Mouse (Mus musculus) kidney, embryonic 15.5 days (tissue): ENCODE measurements around the gene Casd1. TPM values are rescaled to one million over a fixed set of nuclear protein-coding genes. Genes with fewer than 3 reads are reported as not detected.
"Not testable (repeated sequence)": the region's sequence is repeated elsewhere in the genome, so short reads cannot be mapped to it uniquely, and the experiment has no call there.

ENCODE experiments used
- ATAC-seq: fragments of 200-750 bp; cut with Nextera tagmentation; replicated peaks from 2 replicates; pipeline ENCODE4 v1.8.0; 2017; ENCODE audit warnings: moderate TSS enrichment; ENCODE audit not compliant: low FRiP score
- H3K27ac ChIP-seq: fragments of 300-500 bp; sonication (generic); 2 replicates; pipeline ENCODE4 v1.5.1; 2015; ENCODE audit warnings: mild to moderate bottlenecking, inconsistent platforms
- H3K27me3 ChIP-seq: fragments of 300-500 bp; sonication (generic); 2 replicates; pipeline ENCODE4 v1.6.1; 2015; ENCODE audit warnings: inconsistent platforms
- H3K36me3 ChIP-seq: fragments of 300-500 bp; sonication (generic); 2 replicates; pipeline ENCODE4 v1.6.1; 2015; ENCODE audit warnings: inconsistent platforms
- H3K4me1 ChIP-seq: fragments of 300-500 bp; sonication (generic); 2 replicates; pipeline ENCODE4 v1.6.1; 2015; ENCODE audit warnings: inconsistent platforms
- H3K4me2 ChIP-seq: fragments of 300-500 bp; sonication (generic); 2 replicates; pipeline ENCODE4 v1.6.1; 2015; ENCODE audit warnings: moderate library complexity, mild to moderate bottlenecking, inconsistent platforms
- H3K4me3 ChIP-seq: fragments of 300-500 bp; sonication (generic); replicated peaks from 2 replicates; pipeline ENCODE4 v1.5.1; 2015; ENCODE audit warnings: mild to moderate bottlenecking, inconsistent platforms
- H3K9ac ChIP-seq: fragments of 300-500 bp; sonication (generic); 2 replicates; pipeline ENCODE4 v1.6.1; 2015; ENCODE audit warnings: mild to moderate bottlenecking, inconsistent platforms
- H3K9me3 ChIP-seq: fragments of 300-500 bp; sonication (generic); replicated peaks from 2 replicates; pipeline ENCODE4 v1.6.1; 2016; ENCODE audit warnings: inconsistent platforms
- WGBS: fragments of 180-500 bp; shearing (Covaris S2); methylation state at CpG from one replicate; pipeline ENCODE4 v1.1.7; 2015; ENCODE audit warnings: mixed read lengths; 5-methylcytosine and 5-hydroxymethylcytosine counted together
- polyA plus RNA-seq: library from polyadenylated mRNA; unstranded; fragments of >200 nt; fragmentation: Nextera tagmentation; extraction: Ambion mirVana; gene quantifications from 2 replicates; pipeline ENCODE4 v1.2.1, GENCODE M21; 2015

Casd1 gene
- polyA plus RNA-seq, 1 experiment from 2014 or later: 31.6 TPM

GRCm38 (mm10) chr6:4631464-4631863, 30.8 kb downstream of the Casd1 start:
- Histone ChIP-seq H3K4me3 (no peak overlapping the region), H3K9ac (no peak overlapping the region), H3K4me2 (no peak overlapping the region), H3K27ac (no peak overlapping the region), H3K27me3 (no peaks in the 10 kb centered on the region), H3K36me3 (peaks cover 10% of the 10 kb centered on the region; the same call in 1 of the 2 replicates), H3K9me3 (no peaks in the 10 kb centered on the region), H3K4me1 (peaks cover 8% of the 10 kb centered on the region; the same call in 1 of the 2 replicates)
- WGBS: 23% methylated on average over 3 of the region's 3 CpGs
- no peak for ATAC-seq

GRCm38 (mm10) chr6:4633189-4633588, 32.5 kb downstream of the Casd1 start:
- 91% methylated on average over 4 of the region's 4 CpGs for WGBS
- H3K4me2 ChIP-seq: no peak overlapping the region
- ATAC-seq: no peak
- no peak overlapping the region for H3K27ac ChIP-seq
- peaks cover 8% of the 10 kb centered on the region; the same call in 1 of the 2 replicates for H3K4me1 ChIP-seq
- peaks cover 17% of the 10 kb centered on the region; the same call in 1 of the 2 replicates for H3K36me3 ChIP-seq
- no peak overlapping the region for H3K9ac ChIP-seq
- no peaks in the 10 kb centered on the region for H3K27me3 ChIP-seq
- no peaks in the 10 kb centered on the region for H3K9me3 ChIP-seq
- no peak overlapping the region for H3K4me3 ChIP-seq

- H3K4me1 ChIP-seq: peaks cover 8% of the 10 kb centered on the region; the same call in 1 of the 2 replicates
- ATAC-seq: no peak
- H3K27ac ChIP-seq: no peak overlapping the region
- no peak overlapping the region for H3K4me2 ChIP-seq
- H3K9ac ChIP-seq: no peak overlapping the region
- WGBS: 36% methylated on average over 1 of the region's 1 CpGs
- H3K4me3 ChIP-seq: no peak overlapping the region
- no peaks in the 10 kb centered on the region for H3K27me3 ChIP-seq
- H3K9me3 ChIP-seq: no peaks in the 10 kb centered on the region
- H3K36me3 ChIP-seq: peaks cover 14% of the 10 kb centered on the region; the same call in 1 of the 2 replicates
These were observed 34.2 kb downstream of the Casd1 start for GRCm38 (mm10) chr6:4634804-4635203.

GRCm38 (mm10) chr6:4642068-4642467, 41.4 kb downstream of the Casd1 start:
- Histone ChIP-seq H3K9ac (no peak overlapping the region), H3K4me1 (no peaks in the 10 kb centered on the region), H3K4me3 (no peak overlapping the region), H3K27ac (no peak overlapping the region), H3K9me3 (no peaks in the 10 kb centered on the region), H3K36me3 (peaks cover 25% of the 10 kb centered on the region; the same call in 1 of the 2 replicates), H3K27me3 (no peaks in the 10 kb centered on the region), H3K4me2 (no peak overlapping the region)
- 84% methylated on average over 7 of the region's 7 CpGs for WGBS
- ATAC-seq: no peak

GRCm38 (mm10) chr6:4647351-4647750, 46.7 kb downstream of the Casd1 start:
- H3K27ac ChIP-seq: no peak overlapping the region
- 75% methylated on average over 3 of the region's 3 CpGs for WGBS
- no peaks in the 10 kb centered on the region for H3K9me3 ChIP-seq
- no peak overlapping the region for H3K9ac ChIP-seq
- H3K36me3 ChIP-seq: peaks cover 2% of the 10 kb centered on the region; the same call in 1 of the 2 replicates
- H3K4me1 ChIP-seq: no peaks in the 10 kb centered on the region
- no peaks in the 10 kb centered on the region for H3K27me3 ChIP-seq
- H3K4me2 ChIP-seq: no peak overlapping the region
- no peak overlapping the region for H3K4me3 ChIP-seq
- ATAC-seq: no peak

GRCm38 (mm10) chr6:4652596-4653134, 52.0 kb downstream of the Casd1 start:
- Histone ChIP-seq H3K4me2 (no peak overlapping the region), H3K4me1 (no peaks in the 10 kb centered on the region), H3K27ac (no peak overlapping the region), H3K36me3 (no peaks in the 10 kb centered on the region), H3K27me3 (no peaks in the 10 kb centered on the region), H3K9me3 (no peaks in the 10 kb centered on the region), H3K9ac (no peak overlapping the region), H3K4me3 (no peak overlapping the region)
- no peak for ATAC-seq
- 70% methylated on average over 8 of the region's 8 CpGs for WGBS

- H3K36me3 ChIP-seq: not testable (repeated sequence)
- 94% methylated on average over 12 of the region's 12 CpGs for WGBS
These were observed 53.1 kb downstream of the Casd1 start for GRCm38 (mm10) chr6:4653741-4654140.

GRCm38 (mm10) chr6:4655466-4655865, 54.8 kb downstream of the Casd1 start:
- Histone ChIP-seq H3K4me1 (no peaks in the 10 kb centered on the region), H3K9ac (no peak overlapping the region), H3K9me3 (no peaks in the 10 kb centered on the region), H3K36me3 (no peaks in the 10 kb centered on the region), H3K4me2 (no peak overlapping the region), H3K27ac (no peak overlapping the region), H3K27me3 (no peaks in the 10 kb centered on the region), H3K4me3 (no peak overlapping the region)
- ATAC-seq: no peak
- WGBS: 62% methylated on average over 5 of the region's 5 CpGs

More at GRCm38 (mm10) chr6:4653741-4654140, 53.1 kb downstream of the Casd1 start:
- not testable (repeated sequence) for H3K4me2 ChIP-seq, H3K27ac ChIP-seq, ATAC-seq, H3K4me3 ChIP-seq, H3K4me1 ChIP-seq, H3K27me3 ChIP-seq, H3K9me3 ChIP-seq, H3K9ac ChIP-seq

- H3K9me3 ChIP-seq: no peaks in the 10 kb centered on the region
- H3K27me3 ChIP-seq: no peaks in the 10 kb centered on the region
- no peak overlapping the region for H3K9ac ChIP-seq
- ATAC-seq: no peak
- H3K4me2 ChIP-seq: no peak overlapping the region
- no peaks in the 10 kb centered on the region for H3K36me3 ChIP-seq
- WGBS: 96% methylated on average over 4 of the region's 4 CpGs
- no peak overlapping the region for H3K27ac ChIP-seq
- no peaks in the 10 kb centered on the region for H3K4me1 ChIP-seq
- no peak overlapping the region for H3K4me3 ChIP-seq
These were observed 55.3 kb downstream of the Casd1 start for GRCm38 (mm10) chr6:4655924-4656323.

- Histone ChIP-seq H3K36me3 (no peaks in the 10 kb centered on the region), H3K9ac (no peak overlapping the region), H3K4me2 (no peak overlapping the region), H3K27me3 (no peaks in the 10 kb centered on the region), H3K27ac (no peak overlapping the region), H3K9me3 (no peaks in the 10 kb centered on the region), H3K4me1 (no peaks in the 10 kb centered on the region), H3K4me3 (no peak overlapping the region)
- no peak for ATAC-seq
- WGBS: 88% methylated on average over 13 of the region's 13 CpGs
These were observed 58.2 kb downstream of the Casd1 start for GRCm38 (mm10) chr6:4658861-4659260.

GRCm38 (mm10) chr6:4663516-4663915, 62.9 kb downstream of the Casd1 start:
- H3K9me3 ChIP-seq: no peaks in the 10 kb centered on the region
- no peak overlapping the region for H3K27ac ChIP-seq
- H3K27me3 ChIP-seq: no peaks in the 10 kb centered on the region
- H3K4me2 ChIP-seq: no peak overlapping the region
- H3K9ac ChIP-seq: no peak overlapping the region
- no peaks in the 10 kb centered on the region for H3K36me3 ChIP-seq
- H3K4me1 ChIP-seq: no peaks in the 10 kb centered on the region
- H3K4me3 ChIP-seq: no peak overlapping the region
- 68% methylated on average over 2 of the region's 2 CpGs for WGBS
- no peak for ATAC-seq

GRCm38 (mm10) chr6:4664313-4664712, 63.7 kb downstream of the Casd1 start:
- ATAC-seq: no peak
- Histone ChIP-seq H3K4me2 (no peak overlapping the region), H3K36me3 (no peaks in the 10 kb centered on the region), H3K9me3 (no peaks in the 10 kb centered on the region), H3K4me3 (no peak overlapping the region), H3K27me3 (no peaks in the 10 kb centered on the region), H3K27ac (no peak overlapping the region), H3K9ac (no peak overlapping the region), H3K4me1 (no peaks in the 10 kb centered on the region)
- 74% methylated on average over 2 of the region's 2 CpGs for WGBS

GRCm38 (mm10) chr6:4665154-4665553, 64.5 kb downstream of the Casd1 start:
- no peak for ATAC-seq
- H3K4me1 ChIP-seq: no peaks in the 10 kb centered on the region
- no peak overlapping the region for H3K27ac ChIP-seq
- no peak overlapping the region for H3K4me2 ChIP-seq
- H3K27me3 ChIP-seq: no peaks in the 10 kb centered on the region
- H3K9ac ChIP-seq: no peak overlapping the region
- WGBS: 88% methylated on average over 6 of the region's 6 CpGs
- no peaks in the 10 kb centered on the region for H3K9me3 ChIP-seq
- H3K4me3 ChIP-seq: no peak overlapping the region
- H3K36me3 ChIP-seq: no peaks in the 10 kb centered on the region
